Mouse (Mus musculus) skeletal muscle tissue, adult 2 months (tissue): Measurements from ENCODE around the gene Cdh10.

Source experiments
- DNase-seq: peaks from one replicate; pipeline ENCODE4 v3.0.0-alpha.2; 2012; ENCODE audit warnings: low read depth, low spot score

The Cdh10 gene

GRCm38 (mm10) chr15:18975041-18975440 lies 156.3 kb downstream of the Cdh10 start:
- no peak for DNase-seq

- no peak for DNase-seq
Observed at GRCm38 (mm10) chr15:18984891-18985290, 166.1 kb downstream of the Cdh10 start.

- DNase-seq = no peak
Observed at GRCm38 (mm10) chr15:18987671-18988070, 168.9 kb downstream of the Cdh10 start.

GRCm38 (mm10) chr15:18993512-18993911 lies 174.8 kb downstream of the Cdh10 start:
- DNase-seq = no peak

- no peak for DNase-seq
Observed at GRCm38 (mm10) chr15:18994294-18994693, 175.5 kb downstream of the Cdh10 start.

- DNase-seq = no peak
Observed at GRCm38 (mm10) chr15:19010829-19011228, 192.1 kb downstream of the Cdh10 start.

- DNase-seq = no peak
Observed at GRCm38 (mm10) chr15:19032983-19033382, 214.2 kb downstream of the Cdh10 start.

GRCm38 (mm10) chr15:19040077-19040476 lies 221.3 kb downstream of the Cdh10 start:
- no peak for DNase-seq
